In genomic region chr4:31938416-31939106, GRCm38 (mm10) we compare ENCODE assay signal across 8 mouse cellular contexts. TPM values are rescaled to one million over a fixed set of nuclear protein-coding genes. Genes with fewer than 3 reads are reported as not detected.
A peak's percentile ranks its signal among the peaks of the same experiment; 100 is the strongest.
DNase-seq lines count a peak whose midpoint lies in the region; ATAC-seq lines count a peak whose summit lies in the region.

No protein-coding gene starts in this region.

- peak; percentile 43; the same call in 1 of the 2 replicates for ATAC-seq in midbrain, embryonic 11.5 days (ENCODE audit: low FRiP score)
- peak; percentile 61; the same call in 1 of the 2 replicates for ATAC-seq in forebrain, embryonic 13.5 days
- peak; percentile 68; the same call in 1 of the 2 replicates for ATAC-seq in limb, embryonic 13.5 days (ENCODE audit: low FRiP score, low read depth)
- ATAC-seq in erythroid progenitor cell, adult 5-6 weeks (replicated peaks; ENCODE audit: low FRiP score, poor library complexity, severe bottlenecking), result no peak

- peak; percentile 12 for DNase-seq in gastrocnemius, adult 18-20 months (ENCODE audit: low spot score)
- DNase-seq in gastrocnemius, adult 8-10 months (ENCODE audit: low spot score in 2 of 2), result no peak
- peak; percentile 96 for DNase-seq in midbrain, embryonic 11.5 days (ENCODE audit: low spot score, missing footprints)
- no peak for DNase-seq in midbrain, embryonic 10.5 days (ENCODE audit: low spot score)
- DNase-seq in natural killer cell, adult 2 months (ENCODE audit: low spot score in 2 of 2), result no peak

- H3K4me3 ChIP-seq in midbrain, embryonic 11.5 days (ENCODE audit: low read depth, low read length), result no peak overlapping the region
- no peak overlapping the region for H3K4me3 ChIP-seq in midbrain, embryonic 10.5 days
- no peak overlapping the region for H3K4me3 ChIP-seq in forebrain, embryonic 13.5 days
- H3K4me3 ChIP-seq in limb, embryonic 13.5 days, result no peak overlapping the region

- no peaks in the 10 kb centered on the region for H3K36me3 ChIP-seq in midbrain, embryonic 11.5 days (ENCODE audit: control insufficient read depth, insufficient read depth, low read length)
- no peaks in the 10 kb centered on the region for H3K36me3 ChIP-seq in midbrain, embryonic 10.5 days
- H3K36me3 ChIP-seq in forebrain, embryonic 13.5 days (ENCODE audit: poor library complexity, severe bottlenecking), result no peaks in the 10 kb centered on the region
- no peaks in the 10 kb centered on the region for H3K36me3 ChIP-seq in limb, embryonic 13.5 days

- no peak overlapping the region for H3K9ac ChIP-seq in midbrain, embryonic 11.5 days (ENCODE audit: low read length)
- H3K9ac ChIP-seq in forebrain, embryonic 13.5 days, result no peak overlapping the region
- H3K9ac ChIP-seq in limb, embryonic 13.5 days, result no peak overlapping the region

- peaks cover 22% of the 10 kb centered on the region for H3K27me3 ChIP-seq in midbrain, embryonic 11.5 days (ENCODE audit: control insufficient read depth, insufficient read depth, low read length)
- peaks cover 74% of the 10 kb centered on the region for H3K27me3 ChIP-seq in midbrain, embryonic 10.5 days (ENCODE audit: low read depth, poor library complexity, severe bottlenecking)
- no peaks in the 10 kb centered on the region for H3K27me3 ChIP-seq in forebrain, embryonic 13.5 days
- 0 out of 2 replicates have a peak, but pooled peaks cover 3% of the 10 kb centered on the region for H3K27me3 ChIP-seq in limb, embryonic 13.5 days

- H3K4me1 ChIP-seq in midbrain, embryonic 11.5 days (ENCODE audit: control insufficient read depth, insufficient read depth, low read length), result peaks cover 8% of the 10 kb centered on the region; the same call in 1 of the 2 replicates
- H3K4me1 ChIP-seq in midbrain, embryonic 10.5 days, result peaks cover 31% of the 10 kb centered on the region
- H3K4me1 ChIP-seq in forebrain, embryonic 13.5 days, result peaks cover 20% of the 10 kb centered on the region
- peaks cover 14% of the 10 kb centered on the region for H3K4me1 ChIP-seq in limb, embryonic 13.5 days

- no peak overlapping the region for H3K4me2 ChIP-seq in midbrain, embryonic 11.5 days
- no peak overlapping the region for H3K4me2 ChIP-seq in forebrain, embryonic 13.5 days
- H3K4me2 ChIP-seq in limb, embryonic 13.5 days (replicated peaks), result peak overlapping the region; percentile 44

- 35% methylated on average over 9 of the region's 9 CpGs for WGBS in midbrain, embryonic 11.5 days
- WGBS in midbrain, embryonic 10.5 days, result 36% methylated on average over 9 of the region's 9 CpGs
- 30% methylated on average over 9 of the region's 9 CpGs for WGBS in forebrain, embryonic 13.5 days
- WGBS in limb, embryonic 13.5 days, result 10% methylated on average over 9 of the region's 9 CpGs

- no peak overlapping the region for H3K27ac ChIP-seq in midbrain, embryonic 11.5 days (ENCODE audit: low read depth, low read length)
- no peak overlapping the region for H3K27ac ChIP-seq in midbrain, embryonic 10.5 days (replicated peaks)
- H3K27ac ChIP-seq in forebrain, embryonic 13.5 days, result no peak overlapping the region
- no peak overlapping the region for H3K27ac ChIP-seq in limb, embryonic 13.5 days

- no peaks in the 10 kb centered on the region for H3K9me3 ChIP-seq in midbrain, embryonic 11.5 days (ENCODE audit: control insufficient read depth, low read length)
- no peaks in the 10 kb centered on the region for H3K9me3 ChIP-seq in midbrain, embryonic 10.5 days (replicated peaks)
- H3K9me3 ChIP-seq in forebrain, embryonic 13.5 days (replicated peaks), result no peaks in the 10 kb centered on the region
- H3K9me3 ChIP-seq in limb, embryonic 13.5 days, result no peaks in the 10 kb centered on the region

RNA-seq across cellular contexts. Expression of gene Map3k7, which starts 25.3 kb away (rescaled TPM):
- total RNA-seq in gastrocnemius, adult 18-20 months (2021), result 10 to 100 TPM; 40.1 to 42.6 TPM
- total RNA-seq in gastrocnemius, adult 8-10 months (2022), result 10 to 100 TPM; 43.9 to 67.1 (median 49.4) TPM
- 42.4 and 44.5 TPM in 2 replicates for polyA plus RNA-seq in midbrain, embryonic 11.5 days (2014; fragmentation: Nextera tagmentation; extraction: Ambion mirVana)
- 36.1 and 39.1 TPM in 2 replicates for polyA plus RNA-seq in midbrain, embryonic 10.5 days (2016; fragmentation: Nextera tagmentation; extraction: Ambion mirVana)
- polyA plus RNA-seq in forebrain, embryonic 13.5 days (2015; fragmentation: Nextera tagmentation; extraction: Ambion mirVana), result 32.6 and 33.6 TPM in 2 replicates
- polyA plus RNA-seq in limb, embryonic 13.5 days (2015; fragmentation: Nextera tagmentation; extraction: Ambion mirVana), result 38.0 and 39.1 TPM in 2 replicates
- 29.2 and 53.7 TPM in 2 replicates for total RNA-seq in erythroid progenitor cell, adult 5-6 weeks (2015; ENCODE audit: low replicate concordance)
- total RNA-seq in erythroid progenitor cell, adult 5-6 weeks (2017; ENCODE audit: low replicate concordance), result 33.8 and 34.4 TPM in 2 replicates

Comparison
In these comparisons a context has a peak if more than half of its experiments do, and no peak if none do; other contexts are left out.
1. DNase-seq: peak in gastrocnemius, adult 18-20 months (single experiment) and midbrain, embryonic 11.5 days (single experiment); none in gastrocnemius, adult 8-10 months (0 of 2), midbrain, embryonic 10.5 days (single experiment) and natural killer cell, adult 2 months (0 of 2).